Mouse (Mus musculus): Measurements from ENCODE around the gene Ezr. TPM values are rescaled to one million over a fixed set of nuclear protein-coding genes. Genes with fewer than 3 reads are reported as not detected.

Gene Ezr
- total RNA-seq, 2 experiments from 2014 or later = 39.3 to 43.6 TPM

Other genes with a start within 250 kb of the Ezr start
- 1 to 10 TPM; 3.8 to 4.2 TPM for gene Dynlt1c, start 181.1 kb downstream of the Ezr start, total RNA-seq (2021)
- gene Dynlt1f, start 126.9 kb downstream of the Ezr start, total RNA-seq (2021) = 10 to 100 TPM; 50.6 to 59.2 TPM
- under 1 TPM; 0.39 to 0.57 TPM for gene Sytl3, start 123.7 kb downstream of the Ezr start, total RNA-seq (2021)
- gene Rsph3b, start 165.9 kb upstream of the Ezr start, total RNA-seq (2021) = 10 to 100 TPM; 49.9 to 52.1 TPM
- 1 to 10 TPM; 6.9 to 7.4 TPM for gene Tagap1, start 178.4 kb upstream of the Ezr start, total RNA-seq (2021)
- gene Rnaset2b, start 187.8 kb upstream of the Ezr start, total RNA-seq (2021) = 100 to 1,000 TPM; 166 to 167 TPM
- not detected for gene Gm49721, start 196.1 kb upstream of the Ezr start, total RNA-seq (2021)
- gene Gm1604a, start 242.8 kb upstream of the Ezr start, total RNA-seq (2021) = not detected